Mouse (Mus musculus): ENCODE measurements around the gene Cyp24a1.

- TF ChIP-seq CTCF (IDR thresholded peaks at IDR 0.05) (no peak), EP300 (IDR thresholded peaks at IDR 0.05) (no peak)
Observed at GRCm38 (mm10) chr2:170544159-170544558, 47.2 kb upstream of the Cyp24a1 start.
